Mouse (Mus musculus) small intestine, adult 2 months (tissue): ENCODE results near the gene Gucd1.

Experiments
- CTCF ChIP-seq: fragments of 200-500 bp; IDR thresholded peaks from 2 replicates; pipeline ENCODE4 v1.5.1; 2012; ENCODE audit warnings: low read depth, mild to moderate bottlenecking, control low read depth, inconsistent platforms, low read length, moderate library complexity, mixed read lengths; ENCODE audit not compliant: insufficient replicate concordance, insufficient read length; ENCODE audit errors: extremely low read depth
- POLR2A ChIP-seq: fragments of 200-500 bp; IDR thresholded peaks from 2 replicates; pipeline ENCODE4 v1.6.1; 2012; ENCODE audit warnings: low read depth, mild to moderate bottlenecking, control low read depth, inconsistent platforms, low read length, moderate library complexity

GRCm38 (mm10) chr10:75412114-75413103, 105.4 kb downstream of the Gucd1 start:
- no peak for TF ChIP-seq POLR2A
- no peak for TF ChIP-seq CTCF
